Mouse (Mus musculus): Measurements from ENCODE around the gene Sdr42e1. TPM values are rescaled to one million over a fixed set of nuclear protein-coding genes. Genes with fewer than 3 reads are reported as not detected.

Sdr42e1 gene
- polyA plus RNA-seq, 1 experiment, result 2.1 TPM

- WGBS, result 75% methylated on average over 4 of the region's 4 CpGs
- no peak overlapping the region for H3K27ac ChIP-seq (ENCODE audit: control insufficient read depth, insufficient read depth, low read depth, low read length, poor library complexity)
- H3K4me1 ChIP-seq (ENCODE audit: control insufficient read depth, insufficient read depth, low read length), result no peaks in the 10 kb centered on the region; the same call in 1 of the 2 replicates
- no peak overlapping the region for H3K4me3 ChIP-seq (replicated peaks; ENCODE audit: control insufficient read depth, low read depth, low read length)
- TF ChIP-seq CTCF (IDR thresholded peaks at IDR 0.05; ENCODE audit: control insufficient read depth, insufficient read depth, low read length) (no peak), POLR2A (IDR thresholded peaks at IDR 0.05; ENCODE audit: borderline replicate concordance, control insufficient read depth, low read depth, low read length) (no peak)
Observed at GRCm38 (mm10) chr8:117678650-117679049, 5.2 kb upstream of the Sdr42e1 start.

DNA sequence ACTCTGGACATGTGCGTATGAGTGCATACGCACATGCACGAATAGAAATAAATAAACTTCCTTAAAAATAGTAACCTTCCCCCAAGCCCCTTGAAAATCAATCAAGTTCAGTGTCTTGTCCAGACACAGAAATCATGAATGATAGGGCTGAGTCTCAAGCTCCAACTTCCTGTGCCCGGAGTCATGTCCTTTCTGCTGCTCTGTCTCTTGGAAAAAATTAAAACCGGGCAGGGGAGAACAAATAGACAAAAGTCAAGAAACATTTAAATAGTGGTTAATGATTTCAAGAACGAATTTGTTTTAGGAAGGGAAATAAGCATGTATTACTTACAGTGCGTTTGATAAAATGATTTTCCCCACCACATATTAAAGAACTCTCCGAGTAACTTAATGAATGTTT lies 3.5 kb upstream of the Sdr42e1 start:
- TF ChIP-seq CTCF (IDR thresholded peaks at IDR 0.05; ENCODE audit: control insufficient read depth, insufficient read depth, low read length), result no peak
- no peak for TF ChIP-seq POLR2A (IDR thresholded peaks at IDR 0.05; ENCODE audit: borderline replicate concordance, control insufficient read depth, low read depth, low read length)
- Histone ChIP-seq H3K4me3 (replicated peaks; ENCODE audit: control insufficient read depth, low read depth, low read length) (no peak overlapping the region), H3K4me1 (ENCODE audit: control insufficient read depth, insufficient read depth, low read length) (no peaks in the 10 kb centered on the region), H3K27ac (ENCODE audit: control insufficient read depth, insufficient read depth, low read depth, low read length, poor library complexity) (no peak overlapping the region)
- 76% methylated on average over 8 of the region's 8 CpGs for WGBS

- no peak for TF ChIP-seq POLR2A (IDR thresholded peaks at IDR 0.05; ENCODE audit: borderline replicate concordance, control insufficient read depth, low read depth, low read length)
- no peak for TF ChIP-seq CTCF (IDR thresholded peaks at IDR 0.05; ENCODE audit: control insufficient read depth, insufficient read depth, low read length)
- Histone ChIP-seq H3K4me3 (replicated peaks; ENCODE audit: control insufficient read depth, low read depth, low read length) (no peak overlapping the region), H3K4me1 (ENCODE audit: control insufficient read depth, insufficient read depth, low read length) (no peaks in the 10 kb centered on the region), H3K27ac (ENCODE audit: control insufficient read depth, insufficient read depth, low read depth, low read length, poor library complexity) (no peak overlapping the region)
- 76% methylated on average over 9 of the region's 9 CpGs for WGBS
Observed at GRCm38 (mm10) chr8:117676460-117676859, 3.0 kb upstream of the Sdr42e1 start.

DNA sequence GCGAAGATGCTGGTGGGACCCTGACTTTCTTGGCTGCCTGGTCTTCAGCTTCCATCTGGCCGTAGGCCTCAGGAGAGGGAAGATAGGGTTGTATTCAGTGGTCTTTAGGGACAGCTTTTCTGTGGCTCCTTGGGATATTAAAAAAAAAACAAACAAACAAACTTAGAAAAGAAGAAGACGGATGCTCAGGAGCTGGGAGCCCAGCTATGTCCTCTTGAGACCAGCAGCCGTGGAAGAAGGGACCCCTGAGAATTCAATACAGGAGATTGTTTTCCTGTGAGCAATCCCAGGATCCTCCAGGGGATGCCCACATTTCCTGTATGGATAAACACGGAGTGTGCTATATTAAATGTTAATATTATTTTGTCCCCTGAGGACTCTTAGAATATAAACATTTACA lies 1.7 kb upstream of the Sdr42e1 start:
- Histone ChIP-seq H3K27ac (ENCODE audit: control insufficient read depth, insufficient read depth, low read depth, low read length, poor library complexity) (no peak overlapping the region), H3K4me1 (ENCODE audit: control insufficient read depth, insufficient read depth, low read length) (no peaks in the 10 kb centered on the region), H3K4me3 (replicated peaks; ENCODE audit: control insufficient read depth, low read depth, low read length) (no peak overlapping the region)
- WGBS, result 80% methylated on average over 5 of the region's 5 CpGs
- TF ChIP-seq CTCF (IDR thresholded peaks at IDR 0.05; ENCODE audit: control insufficient read depth, insufficient read depth, low read length), result no peak
- TF ChIP-seq POLR2A (IDR thresholded peaks at IDR 0.05; ENCODE audit: borderline replicate concordance, control insufficient read depth, low read depth, low read length), result no peak

GRCm38 (mm10) chr8:117672558-117672957 lies 931 bp downstream of the Sdr42e1 start:
- Histone ChIP-seq H3K4me3 (replicated peaks; ENCODE audit: control insufficient read depth, low read depth, low read length) (no peak overlapping the region), H3K27ac (ENCODE audit: control insufficient read depth, insufficient read depth, low read depth, low read length, poor library complexity) (no peak overlapping the region), H3K4me1 (ENCODE audit: control insufficient read depth, insufficient read depth, low read length) (no peaks in the 10 kb centered on the region)
- no peak for TF ChIP-seq CTCF (IDR thresholded peaks at IDR 0.05; ENCODE audit: control insufficient read depth, insufficient read depth, low read length)
- TF ChIP-seq POLR2A (IDR thresholded peaks at IDR 0.05; ENCODE audit: borderline replicate concordance, control insufficient read depth, low read depth, low read length), result no peak
- WGBS, result 66% methylated on average over 3 of the region's 3 CpGs

DNA sequence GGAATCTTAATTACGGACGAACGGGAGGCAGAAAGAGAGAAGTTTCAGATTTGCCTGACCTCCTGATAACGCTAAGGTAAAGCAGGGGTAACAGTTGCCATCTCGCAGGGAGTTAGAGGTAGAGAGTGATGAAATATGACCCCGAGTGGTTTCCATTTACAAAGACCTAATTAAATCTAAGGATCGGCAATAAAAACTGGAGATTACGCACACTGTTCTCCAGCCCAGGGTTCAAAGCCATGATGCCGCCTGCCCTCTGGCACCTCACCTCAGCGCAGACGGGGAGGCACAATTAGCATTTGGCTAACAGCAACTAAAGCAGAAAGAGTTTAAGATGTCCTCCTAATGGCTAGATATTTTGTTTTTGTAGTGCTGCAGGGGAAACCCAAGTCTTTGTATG lies 3.0 kb downstream of the Sdr42e1 start:
- no peak for TF ChIP-seq CTCF (IDR thresholded peaks at IDR 0.05; ENCODE audit: control insufficient read depth, insufficient read depth, low read length)
- no peak for TF ChIP-seq POLR2A (IDR thresholded peaks at IDR 0.05; ENCODE audit: borderline replicate concordance, control insufficient read depth, low read depth, low read length)
- H3K27ac ChIP-seq (ENCODE audit: control insufficient read depth, insufficient read depth, low read depth, low read length, poor library complexity), result no peak overlapping the region
- H3K4me3 ChIP-seq (replicated peaks; ENCODE audit: control insufficient read depth, low read depth, low read length), result no peak overlapping the region
- WGBS, result 46% methylated on average over 11 of the region's 11 CpGs
- H3K4me1 ChIP-seq (ENCODE audit: control insufficient read depth, insufficient read depth, low read length), result no peaks in the 10 kb centered on the region

DNA sequence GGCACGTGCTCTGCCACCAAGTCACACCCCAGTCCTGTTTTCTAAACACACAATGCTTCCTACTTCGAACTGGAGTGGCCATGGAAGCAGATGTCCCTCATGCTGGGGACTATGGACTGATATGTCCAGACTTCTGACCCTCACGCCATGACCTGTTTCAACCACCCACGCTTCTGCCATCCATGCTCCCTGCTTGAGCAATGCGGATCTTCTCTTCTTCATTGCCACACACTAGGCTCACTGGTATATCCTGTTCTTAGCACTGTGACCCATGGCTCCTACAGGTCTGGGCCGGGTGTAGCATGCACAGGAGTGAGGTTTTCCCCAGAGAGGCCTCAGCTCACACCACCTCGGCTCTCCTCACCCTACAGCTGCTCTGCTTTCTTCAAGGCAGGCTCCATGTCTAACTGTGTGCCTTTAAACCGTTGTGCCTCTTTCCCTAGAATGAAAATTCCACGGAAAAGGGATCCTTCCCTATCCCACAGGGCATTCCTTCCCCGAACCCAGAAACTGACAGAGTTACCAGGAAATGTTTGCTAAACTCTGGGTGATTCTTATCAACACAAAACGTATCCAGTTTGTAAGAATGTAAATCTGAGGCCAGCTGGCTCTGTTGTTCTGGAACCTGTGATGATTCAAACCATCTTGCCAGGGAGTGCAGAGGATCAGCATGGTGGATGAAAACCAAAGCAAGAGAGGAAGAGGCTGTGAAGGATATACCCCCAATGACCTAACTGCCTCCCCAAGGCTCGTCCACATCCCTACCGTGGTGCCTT lies 6.0 kb downstream of the Sdr42e1 start:
- Histone ChIP-seq H3K4me1 (ENCODE audit: control insufficient read depth, insufficient read depth, low read length) (no peaks in the 10 kb centered on the region), H3K27ac (ENCODE audit: control insufficient read depth, insufficient read depth, low read depth, low read length, poor library complexity) (no peak overlapping the region), H3K4me3 (replicated peaks; ENCODE audit: control insufficient read depth, low read depth, low read length) (no peak overlapping the region)
- WGBS, result 78% methylated on average over 13 of the region's 13 CpGs
- TF ChIP-seq POLR2A (IDR thresholded peaks at IDR 0.05; ENCODE audit: borderline replicate concordance, control insufficient read depth, low read depth, low read length), result no peak
- no peak for TF ChIP-seq CTCF (IDR thresholded peaks at IDR 0.05; ENCODE audit: control insufficient read depth, insufficient read depth, low read length)

GRCm38 (mm10) chr8:117660358-117661031 lies 13.0 kb downstream of the Sdr42e1 start:
- no peak overlapping the region for H3K4me3 ChIP-seq (replicated peaks; ENCODE audit: control insufficient read depth, low read depth, low read length)
- no peak overlapping the region for H3K27ac ChIP-seq (ENCODE audit: control insufficient read depth, insufficient read depth, low read depth, low read length, poor library complexity)
- no peak for TF ChIP-seq POLR2A (IDR thresholded peaks at IDR 0.05; ENCODE audit: borderline replicate concordance, control insufficient read depth, low read depth, low read length)
- no peak for TF ChIP-seq CTCF (IDR thresholded peaks at IDR 0.05; ENCODE audit: control insufficient read depth, insufficient read depth, low read length)
- no peaks in the 10 kb centered on the region; the same call in 1 of the 2 replicates for H3K4me1 ChIP-seq (ENCODE audit: control insufficient read depth, insufficient read depth, low read length)
- 58% methylated on average over 11 of the region's 11 CpGs for WGBS
